Mouse (Mus musculus) lung, postnatal 0 days (tissue): Measurements from ENCODE around the gene Fkbp2.

Experiments used
- CTCF ChIP-seq: IDR thresholded peaks from 2 replicates; pipeline ENCODE4 v1.5.1; 2016; ENCODE audit warnings: antibody characterized with exemption, mild to moderate bottlenecking
- EP300 ChIP-seq: IDR thresholded peaks from 2 replicates; pipeline ENCODE4 v1.6.1; 2016; ENCODE audit warnings: antibody characterized with exemption, mild to moderate bottlenecking, control low read depth

GRCm38 (mm10) chr19:6931002-6931401 is 49.3 kb downstream of the Fkbp2 start:
- TF ChIP-seq CTCF (no peak), EP300 (no peak)
